Mouse (Mus musculus) C2C12 (cell line): ENCODE measurements around the gene Pdzd2.

ENCODE experiments used
- CEBPB ChIP-seq: IDR thresholded peaks from one replicate; pipeline ENCODE4 v1.6.1; 2011; ENCODE audit warnings: low read depth, mild to moderate bottlenecking, control low read depth, moderate library complexity
- CTCF ChIP-seq: IDR thresholded peaks from one replicate; pipeline ENCODE4 v1.5.1; 2011; ENCODE audit not compliant: control insufficient read depth, insufficient read depth, insufficient read length
- FOSL1 ChIP-seq: IDR thresholded peaks from one replicate; pipeline ENCODE4 v1.8.0; 2011; ENCODE audit warnings: mild to moderate bottlenecking, low read length; ENCODE audit not compliant: poor library complexity, insufficient read depth, severe bottlenecking
- MAX ChIP-seq: IDR thresholded peaks from one replicate; pipeline ENCODE4 v1.6.1; 2011; ENCODE audit warnings: mild to moderate bottlenecking, control low read depth
- MYOG ChIP-seq: IDR thresholded peaks from one replicate; pipeline ENCODE4 v1.6.1; 2011; ENCODE audit not compliant: control insufficient read depth, insufficient read length; ENCODE audit errors: extremely low read depth

- TF ChIP-seq CTCF (no peak), MAX (no peak), MYOG (no peak), FOSL1 (no peak), CEBPB (no peak)
Observed at GRCm38 (mm10) chr15:12758461-12758860, 18.7 kb upstream of the Pdzd2 start.
